Mouse (Mus musculus) forebrain, embryonic 13.5 days (tissue): ENCODE measurements around the gene Odf3l2. TPM values are rescaled to one million over a fixed set of nuclear protein-coding genes. Genes with fewer than 3 reads are reported as not detected.
A peak's percentile ranks its signal among the peaks of the same experiment; 100 is the strongest.

Experiments used
- ATAC-seq: fragments of 200-750 bp; cut with Nextera tagmentation; 2 replicates; pipeline ENCODE4 v1.8.0; 2017
- H3K27ac ChIP-seq: fragments of 300-500 bp; sonication (generic); 2 replicates; pipeline ENCODE4 v1.5.1; 2015; ENCODE audit warnings: inconsistent platforms, mild to moderate bottlenecking, moderate library complexity
- H3K27me3 ChIP-seq: fragments of 300-500 bp; sonication (generic); 2 replicates; pipeline ENCODE4 v1.6.1; 2015; ENCODE audit warnings: mild to moderate bottlenecking, inconsistent platforms
- H3K36me3 ChIP-seq: fragments of 300-500 bp; sonication (generic); 2 replicates; pipeline ENCODE4 v1.6.1; 2015; ENCODE audit warnings: mild to moderate bottlenecking, inconsistent platforms; ENCODE audit not compliant: poor library complexity, severe bottlenecking
- H3K4me1 ChIP-seq: fragments of 300-500 bp; sonication (generic); 2 replicates; pipeline ENCODE4 v1.6.1; 2015; ENCODE audit warnings: inconsistent platforms
- H3K4me2 ChIP-seq: fragments of 300-500 bp; sonication (generic); 2 replicates; pipeline ENCODE4 v1.6.1; 2015; ENCODE audit warnings: inconsistent platforms, mild to moderate bottlenecking, moderate library complexity
- H3K4me3 ChIP-seq: fragments of 300-500 bp; sonication (generic); 2 replicates; pipeline ENCODE4 v1.5.1; 2015; ENCODE audit warnings: mild to moderate bottlenecking, inconsistent platforms
- H3K9ac ChIP-seq: fragments of 300-500 bp; sonication (generic); 2 replicates; pipeline ENCODE4 v1.6.1; 2015; ENCODE audit warnings: mild to moderate bottlenecking, inconsistent platforms
- H3K9me3 ChIP-seq: fragments of 300-500 bp; sonication (generic); replicated peaks from 2 replicates; pipeline ENCODE4 v1.6.1; 2016; ENCODE audit warnings: inconsistent platforms
- WGBS: fragments of 180-500 bp; shearing (Covaris S2); methylation state at CpG from one replicate; pipeline ENCODE4 v1.1.7; 2015; 5-methylcytosine and 5-hydroxymethylcytosine counted together
- polyA plus RNA-seq: library from polyadenylated mRNA; unstranded; fragments of >200 nt; fragmentation: Nextera tagmentation; extraction: Ambion mirVana; gene quantifications from 2 replicates; pipeline ENCODE4 v1.2.1, GENCODE M21; 2015

Odf3l2 gene
- polyA plus RNA-seq, 1 experiment from 2014 or later, result 0.13 TPM

- no peaks in the 10 kb centered on the region for H3K27me3 ChIP-seq
- peaks cover 40% of the 10 kb centered on the region for H3K36me3 ChIP-seq
- ATAC-seq, result no peak
- 5% methylated on average over 10 of the region's 10 CpGs for WGBS
- H3K4me1 ChIP-seq, result peaks cover 26% of the 10 kb centered on the region
- H3K9ac ChIP-seq, result peak overlapping the region; percentile 88
- H3K4me2 ChIP-seq, result peak overlapping the region; percentile 93
- H3K9me3 ChIP-seq, result no peaks in the 10 kb centered on the region
- peak overlapping the region; percentile 86 for H3K27ac ChIP-seq
- H3K4me3 ChIP-seq, result peak overlapping the region; percentile 92
Measured at GRCm38 (mm10) chr10:79682916-79683582, 37.5 kb upstream of the Odf3l2 start.

- peak overlapping the region; percentile 86 for H3K27ac ChIP-seq
- H3K9ac ChIP-seq, result peak overlapping the region; percentile 88
- H3K4me1 ChIP-seq, result peaks cover 26% of the 10 kb centered on the region
- H3K4me2 ChIP-seq, result peak overlapping the region; percentile 93
- H3K4me3 ChIP-seq, result peak overlapping the region; percentile 92
- ATAC-seq, result peak; percentile 2; the same call in 1 of the 2 replicates
- 0% methylated on average over 10 of the region's 10 CpGs for WGBS
- no peaks in the 10 kb centered on the region for H3K9me3 ChIP-seq
- H3K36me3 ChIP-seq, result peaks cover 35% of the 10 kb centered on the region
- H3K27me3 ChIP-seq, result no peaks in the 10 kb centered on the region
Measured at GRCm38 (mm10) chr10:79682551-79682915, 37.0 kb upstream of the Odf3l2 start.

DNA sequence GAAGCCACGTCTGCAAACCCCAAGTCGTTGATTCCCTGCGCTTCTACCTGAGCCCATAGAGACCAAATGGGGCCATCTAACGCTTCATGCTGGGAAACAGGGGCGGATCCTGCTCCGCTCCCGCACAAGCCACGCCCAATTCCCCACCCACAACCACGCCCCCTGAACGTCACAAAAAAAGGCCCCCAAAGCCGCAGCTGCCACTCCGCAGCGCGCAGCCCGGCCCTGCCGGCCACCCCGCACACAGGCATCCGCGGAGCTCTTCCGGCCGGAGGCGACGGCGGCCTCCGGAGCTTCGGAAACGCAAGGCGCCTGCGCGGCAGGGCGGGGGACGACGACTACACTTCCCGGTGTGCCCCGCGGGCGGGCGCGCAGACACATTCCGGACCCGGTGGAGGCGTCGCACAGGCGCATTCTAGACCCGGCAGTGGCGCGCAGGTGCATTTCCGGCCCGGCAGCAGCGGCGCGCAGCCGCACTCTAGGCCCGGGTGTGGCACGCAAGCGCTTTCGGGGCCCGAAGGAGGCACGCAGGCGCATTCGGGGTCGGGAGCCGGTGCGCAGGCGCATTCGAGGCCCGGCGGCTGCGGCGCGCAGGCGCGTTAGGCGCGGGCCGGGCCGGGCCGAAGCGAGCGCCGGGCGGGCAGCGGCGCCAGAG is 36.2 kb upstream of the Odf3l2 start, which contains the start of gene Cdc34:
TSS of gene Cdc34 (plus strand) at position 605 of the 655 bp plus-strand sequence.
- peak; percentile 96 for ATAC-seq
- under 1% methylated on average over 50 of the region's 84 CpGs for WGBS
- peak within 1 kb of the TSS; percentile 92 for H3K4me3 ChIP-seq
- H3K36me3 ChIP-seq, result peaks cover 28% of the 10 kb centered on the region
- H3K4me1 ChIP-seq, result peaks cover 26% of the 10 kb centered on the region
- H3K27me3 ChIP-seq, result no peaks in the 10 kb centered on the region
- peak within 1 kb of the TSS; percentile 88 for H3K9ac ChIP-seq
- peak within 1 kb of the TSS; percentile 93 for H3K4me2 ChIP-seq
- H3K9me3 ChIP-seq, result no peaks in the 10 kb centered on the region
- H3K27ac ChIP-seq, result peak within 1 kb of the TSS; percentile 86

DNA sequence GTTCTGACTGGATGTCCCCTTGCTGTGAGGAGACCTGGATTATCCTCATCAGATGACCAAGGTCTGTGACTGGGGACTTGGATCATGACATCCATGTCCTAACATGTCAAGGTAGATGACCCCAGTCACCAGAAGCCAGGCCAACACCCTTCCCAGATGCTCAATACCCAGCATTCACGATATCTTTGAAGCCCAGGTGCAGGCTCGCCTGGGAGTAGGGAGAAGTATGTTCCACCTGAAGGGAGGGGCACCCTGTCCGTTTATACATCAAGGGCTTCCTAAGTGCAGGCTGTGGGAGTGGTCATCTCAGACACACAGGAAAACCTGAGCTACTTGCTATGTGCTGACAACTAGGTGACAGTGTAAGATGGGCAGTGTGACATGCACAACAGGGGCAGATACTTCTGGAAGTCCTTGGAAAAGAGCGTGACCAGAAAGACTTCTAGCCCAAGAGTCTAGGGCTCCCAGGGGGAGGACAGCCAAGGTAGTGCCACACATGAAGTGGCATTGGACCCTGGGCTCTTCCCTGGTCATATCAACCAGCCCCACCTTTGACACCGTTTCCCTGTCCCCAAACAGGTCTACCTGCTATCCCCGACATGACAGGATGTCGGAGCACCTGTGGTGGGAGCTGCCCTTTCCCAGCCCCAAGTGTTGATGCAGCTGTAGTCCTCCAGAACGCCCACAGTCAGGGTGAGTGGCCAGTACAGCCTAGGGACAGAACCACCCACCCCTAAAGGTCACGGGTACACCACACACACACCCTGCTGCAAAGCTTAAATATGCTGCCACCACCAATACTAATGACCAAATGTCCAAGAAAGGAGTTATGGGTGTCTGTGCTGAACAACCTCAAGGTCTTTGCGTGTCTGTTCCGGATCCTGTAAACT is 35.3 kb upstream of the Odf3l2 start:
- peaks cover 26% of the 10 kb centered on the region for H3K4me1 ChIP-seq
- H3K9me3 ChIP-seq, result no peaks in the 10 kb centered on the region
- peaks cover 27% of the 10 kb centered on the region for H3K36me3 ChIP-seq
- H3K4me2 ChIP-seq, result peak overlapping the region; percentile 93
- H3K4me3 ChIP-seq, result peak overlapping the region; percentile 92
- H3K27me3 ChIP-seq, result no peaks in the 10 kb centered on the region
- H3K9ac ChIP-seq, result peak overlapping the region; percentile 88
- WGBS, result 45% methylated on average over 11 of the region's 11 CpGs
- H3K27ac ChIP-seq, result peak overlapping the region; percentile 86
- peak; percentile 31 for ATAC-seq

DNA sequence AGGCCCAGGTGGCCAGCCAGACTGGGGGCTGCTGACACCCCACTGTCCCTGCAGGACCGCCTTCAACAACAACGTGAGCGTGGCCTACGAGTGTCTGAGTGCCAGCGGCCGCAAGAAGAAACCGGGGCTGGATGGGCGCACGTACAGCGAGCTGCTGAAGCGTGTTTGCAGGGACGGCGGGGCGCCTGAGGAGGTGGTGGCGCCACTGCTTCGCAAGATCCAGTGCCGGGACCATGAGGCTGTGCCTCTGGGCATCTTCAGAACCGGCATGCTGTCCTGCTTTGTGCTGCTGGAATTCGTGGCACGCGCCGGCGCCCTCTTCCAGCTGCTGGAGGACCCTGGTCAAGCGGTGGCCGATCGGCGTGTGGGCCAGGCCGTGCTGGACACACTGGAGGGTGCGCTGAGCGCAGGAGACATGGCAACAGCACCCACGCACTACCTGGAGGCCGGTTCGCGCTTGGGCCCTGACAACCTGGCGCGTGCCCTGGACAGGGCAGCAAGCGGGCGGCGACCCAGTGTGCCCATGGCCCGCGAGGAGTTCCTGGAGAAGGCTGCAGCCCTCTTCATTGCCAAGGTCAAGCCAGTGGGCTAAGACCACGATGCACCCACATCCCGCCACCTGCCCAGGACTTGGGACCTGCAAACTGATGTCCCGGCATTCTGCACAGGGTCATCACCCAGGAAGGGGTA is 30.0 kb upstream of the Odf3l2 start:
- no peak overlapping the region for H3K27ac ChIP-seq
- H3K9ac ChIP-seq, result no peak overlapping the region
- H3K27me3 ChIP-seq, result no peaks in the 10 kb centered on the region
- WGBS, result 64% methylated on average over 44 of the region's 44 CpGs
- no peaks in the 10 kb centered on the region for H3K9me3 ChIP-seq
- no peak overlapping the region for H3K4me3 ChIP-seq
- peaks cover 10% of the 10 kb centered on the region for H3K4me1 ChIP-seq
- ATAC-seq, result no peak
- H3K36me3 ChIP-seq, result peaks cover 35% of the 10 kb centered on the region
- H3K4me2 ChIP-seq, result no peak overlapping the region

DNA sequence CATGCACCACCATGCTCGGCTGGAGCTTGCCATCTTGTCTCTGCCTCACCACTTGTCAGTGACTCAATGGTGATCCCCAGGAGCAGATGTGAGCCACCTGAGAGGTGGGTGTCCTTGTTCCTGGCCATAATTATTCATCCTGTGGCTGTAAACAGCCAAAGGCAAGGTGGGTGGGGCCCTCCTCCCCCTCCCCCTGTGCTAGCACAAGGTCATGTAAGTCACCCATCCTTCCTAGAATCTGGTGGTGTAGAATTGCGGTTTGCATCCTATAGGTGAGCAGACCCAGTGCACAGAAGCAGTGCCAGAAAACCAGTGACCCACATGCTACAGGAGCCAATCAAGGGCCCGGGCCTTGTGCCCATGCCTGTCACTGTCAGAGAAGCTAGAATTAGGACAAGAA is 27.5 kb upstream of the Odf3l2 start:
- Histone ChIP-seq H3K4me3 (no peak overlapping the region), H3K27me3 (no peaks in the 10 kb centered on the region), H3K4me1 (peaks cover 22% of the 10 kb centered on the region), H3K9me3 (no peaks in the 10 kb centered on the region), H3K4me2 (no peak overlapping the region), H3K27ac (no peak overlapping the region), H3K36me3 (peaks cover 35% of the 10 kb centered on the region), H3K9ac (no peak overlapping the region)
- 90% methylated on average over 3 of the region's 3 CpGs for WGBS
- no peak for ATAC-seq

- no peaks in the 10 kb centered on the region for H3K27me3 ChIP-seq
- no peak overlapping the region for H3K4me2 ChIP-seq
- H3K4me3 ChIP-seq, result no peak overlapping the region
- no peak overlapping the region for H3K27ac ChIP-seq
- no peak for ATAC-seq
- H3K36me3 ChIP-seq, result peaks cover 35% of the 10 kb centered on the region
- H3K9ac ChIP-seq, result peak overlapping the region; percentile 27; the same call in 1 of the 2 replicates
- H3K4me1 ChIP-seq, result peaks cover 23% of the 10 kb centered on the region
- no peaks in the 10 kb centered on the region for H3K9me3 ChIP-seq
- 64% methylated on average over 3 of the region's 3 CpGs for WGBS
Measured at GRCm38 (mm10) chr10:79672088-79672455, 26.5 kb upstream of the Odf3l2 start.

GRCm38 (mm10) chr10:79671396-79672087 is 26.0 kb upstream of the Odf3l2 start:
- no peak for ATAC-seq
- Histone ChIP-seq H3K4me2 (0 out of 2 replicates have a peak overlapping the region, but pooled peaks have one; percentile 97), H3K27ac (no peak overlapping the region), H3K27me3 (no peaks in the 10 kb centered on the region), H3K4me3 (no peak overlapping the region), H3K36me3 (peaks cover 32% of the 10 kb centered on the region), H3K9me3 (no peaks in the 10 kb centered on the region), H3K9ac (peak overlapping the region; percentile 27; the same call in 1 of the 2 replicates), H3K4me1 (peaks cover 23% of the 10 kb centered on the region)
- 81% methylated on average over 6 of the region's 6 CpGs for WGBS

DNA sequence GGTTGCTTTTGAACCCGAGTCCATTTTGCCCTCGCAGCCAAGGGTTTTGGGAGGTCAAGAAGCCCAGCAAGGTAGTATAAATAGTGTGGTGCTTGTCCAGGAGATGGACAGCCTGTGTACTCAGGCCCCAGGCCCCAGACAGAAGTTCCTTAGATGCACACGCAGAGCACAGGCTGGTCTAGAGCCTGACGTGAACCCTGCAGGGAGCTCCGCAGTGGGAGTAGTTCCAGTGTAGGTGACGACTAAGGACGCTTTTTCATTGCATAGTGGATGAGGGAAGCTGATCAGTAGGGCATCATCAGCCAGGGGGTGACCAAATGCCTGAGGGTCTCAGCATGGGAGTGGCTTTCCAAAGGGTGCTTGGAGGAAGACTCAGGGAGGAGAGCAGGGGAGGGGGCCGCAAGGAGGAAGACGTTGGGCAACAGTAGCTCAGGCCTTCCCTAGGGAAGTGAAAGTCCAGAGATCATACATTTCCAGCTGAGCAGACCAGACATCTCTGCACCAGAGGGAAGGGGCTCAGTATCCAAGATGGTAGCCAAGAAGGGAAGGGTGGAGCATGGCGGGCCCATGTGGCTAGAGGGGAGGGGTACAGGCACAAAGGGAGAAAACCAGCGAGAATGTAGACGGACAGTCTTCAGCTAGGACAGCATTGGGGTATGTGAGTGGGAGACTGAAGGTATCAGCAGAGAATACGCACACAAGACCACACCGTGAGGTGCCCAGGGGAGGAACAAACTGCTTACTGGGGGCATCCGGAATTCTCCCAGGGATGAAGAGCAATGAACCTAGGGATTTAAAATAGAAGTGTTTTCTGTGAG is 24.7 kb upstream of the Odf3l2 start:
- H3K27me3 ChIP-seq, result no peaks in the 10 kb centered on the region
- ATAC-seq, result peak; percentile 22
- H3K36me3 ChIP-seq, result peaks cover 20% of the 10 kb centered on the region
- H3K4me1 ChIP-seq, result peaks cover 23% of the 10 kb centered on the region
- H3K9ac ChIP-seq, result peak overlapping the region; percentile 93
- 34% methylated on average over 15 of the region's 15 CpGs for WGBS
- H3K9me3 ChIP-seq, result no peaks in the 10 kb centered on the region
- peak overlapping the region; percentile 90 for H3K4me3 ChIP-seq
- H3K27ac ChIP-seq, result peak overlapping the region; percentile 94
- H3K4me2 ChIP-seq, result peak overlapping the region; percentile 97

DNA sequence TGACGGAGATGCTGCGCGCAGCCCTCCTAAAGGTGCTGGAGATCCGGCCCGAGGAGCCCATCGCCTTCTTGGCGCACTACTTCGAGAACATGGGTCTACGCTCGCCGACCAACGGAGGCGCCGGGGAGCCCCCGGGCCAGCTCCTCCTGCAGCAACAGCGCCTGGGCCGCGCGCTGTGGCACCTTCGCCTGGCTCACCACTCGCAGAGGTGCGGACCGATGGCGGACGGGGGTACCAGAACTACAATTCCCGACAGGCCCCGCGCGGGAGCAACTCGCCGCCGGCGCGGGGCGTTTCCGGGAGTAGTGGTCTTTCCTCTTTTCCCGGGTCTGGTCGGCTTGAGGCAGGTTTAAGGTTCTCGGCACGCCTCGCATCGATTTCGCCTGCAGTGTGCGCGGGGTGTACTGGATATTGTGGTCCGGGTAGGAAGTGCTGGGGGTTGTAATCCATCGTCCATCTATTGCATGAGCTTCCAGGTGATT is 24.1 kb upstream of the Odf3l2 start:
- H3K9me3 ChIP-seq, result no peaks in the 10 kb centered on the region
- peak overlapping the region; percentile 93 for H3K9ac ChIP-seq
- ATAC-seq, result peak; percentile 72
- H3K4me3 ChIP-seq, result peak overlapping the region; percentile 90
- peak overlapping the region; percentile 94 for H3K27ac ChIP-seq
- H3K4me2 ChIP-seq, result peak overlapping the region; percentile 97
- 0% methylated on average over 46 of the region's 47 CpGs for WGBS
- peaks cover 23% of the 10 kb centered on the region for H3K4me1 ChIP-seq
- no peaks in the 10 kb centered on the region for H3K27me3 ChIP-seq
- peaks cover 18% of the 10 kb centered on the region for H3K36me3 ChIP-seq
